Mouse (Mus musculus) cerebellum, adult 11-12 months (tissue): ENCODE data around the gene Cnnm1.

Experiments
- DNase-seq: peaks from one replicate; pipeline ENCODE4 v3.0.0; 2022

Gene Cnnm1

GRCm38 (mm10) chr19:43440112-43440737 lies at the start of gene Cnnm1:
Gene Cnnm1, plus strand, starts transcription at chr19:43440436.
- peak; percentile 89 for DNase-seq

GRCm38 (mm10) chr19:43396327-43396726 lies 43.9 kb upstream of the Cnnm1 start:
- DNase-seq, result no peak

- no peak for DNase-seq
Observed at GRCm38 (mm10) chr19:43407181-43407580, 33.1 kb upstream of the Cnnm1 start.

- DNase-seq, result no peak
Observed at GRCm38 (mm10) chr19:43415565-43415964, 24.7 kb upstream of the Cnnm1 start.

DNA sequence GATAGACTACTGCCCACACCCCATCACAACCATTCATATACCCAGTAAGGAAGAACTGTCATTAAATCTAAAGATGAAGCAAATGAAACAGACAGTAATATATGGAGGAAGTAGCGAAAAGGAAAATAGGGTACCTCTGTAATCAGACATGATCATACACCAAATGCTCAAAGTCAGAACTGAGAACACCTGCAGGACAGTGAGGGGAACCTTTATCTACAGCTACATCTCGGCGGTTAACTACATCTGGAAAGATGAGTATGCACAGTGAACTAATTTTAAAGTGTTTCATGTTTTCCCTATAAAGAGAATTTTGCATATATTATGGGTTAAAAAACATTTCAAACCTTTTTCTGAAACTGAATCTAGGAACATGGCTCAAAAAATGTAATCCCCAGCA lies 19.7 kb upstream of the Cnnm1 start:
- no peak for DNase-seq

DNA sequence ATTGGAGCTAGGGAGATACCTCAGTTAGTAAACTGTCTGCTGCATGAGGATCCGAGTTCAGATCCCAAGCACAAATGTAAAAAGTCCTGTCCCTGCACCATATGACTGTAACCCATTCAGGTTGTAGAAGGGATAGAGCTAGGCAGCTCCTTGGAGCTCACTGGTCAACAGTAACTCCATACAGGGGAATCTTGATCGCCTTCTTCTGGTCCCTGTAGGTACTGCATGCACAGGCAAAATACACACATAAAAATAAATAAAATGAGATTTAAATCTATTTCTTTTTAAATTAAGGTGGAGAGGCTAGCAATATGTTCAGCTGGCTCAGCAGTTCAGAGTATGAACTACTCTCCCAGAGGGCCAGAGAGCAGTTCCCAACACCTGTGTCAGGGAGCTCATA lies 16.2 kb upstream of the Cnnm1 start:
- no peak for DNase-seq

GRCm38 (mm10) chr19:43427446-43428224 lies 12.6 kb upstream of the Cnnm1 start:
- no peak for DNase-seq

DNA sequence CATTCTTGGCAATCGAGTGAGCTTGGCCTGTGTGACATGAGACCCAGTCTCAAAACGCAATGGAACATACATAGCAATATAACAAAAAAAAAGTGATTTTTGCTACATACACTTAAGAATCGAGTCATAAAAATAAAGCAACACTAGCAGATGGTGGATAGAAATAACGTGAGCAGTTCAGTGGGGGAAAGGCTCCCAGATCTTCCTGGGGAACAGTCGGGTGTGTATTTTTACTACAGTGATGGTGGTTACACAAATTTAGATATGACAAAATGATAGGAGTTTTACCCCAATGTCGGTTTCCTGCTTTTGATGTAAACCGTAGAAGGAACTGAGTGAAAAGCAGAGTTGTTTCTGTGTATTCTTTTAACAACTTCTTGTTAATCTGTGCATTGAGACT lies 990 bp upstream of the Cnnm1 start:
- DNase-seq, result no peak

GRCm38 (mm10) chr19:43440768-43441660 lies 778 bp downstream of the Cnnm1 start:
- DNase-seq, result peak; percentile 83

DNA sequence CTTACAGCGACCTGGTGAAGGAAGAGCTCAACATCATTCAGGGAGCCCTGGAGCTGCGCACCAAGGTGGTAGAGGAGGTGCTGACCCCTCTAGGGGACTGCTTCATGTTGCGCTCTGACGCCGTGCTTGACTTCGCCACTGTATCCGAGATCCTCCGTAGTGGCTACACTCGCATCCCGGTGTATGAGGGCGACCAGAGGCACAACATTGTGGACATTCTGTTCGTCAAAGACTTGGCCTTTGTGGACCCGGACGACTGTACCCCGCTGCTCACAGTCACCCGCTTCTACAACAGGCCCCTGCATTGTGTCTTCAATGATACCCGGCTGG lies 1.4 kb downstream of the Cnnm1 start:
- no peak for DNase-seq

DNA sequence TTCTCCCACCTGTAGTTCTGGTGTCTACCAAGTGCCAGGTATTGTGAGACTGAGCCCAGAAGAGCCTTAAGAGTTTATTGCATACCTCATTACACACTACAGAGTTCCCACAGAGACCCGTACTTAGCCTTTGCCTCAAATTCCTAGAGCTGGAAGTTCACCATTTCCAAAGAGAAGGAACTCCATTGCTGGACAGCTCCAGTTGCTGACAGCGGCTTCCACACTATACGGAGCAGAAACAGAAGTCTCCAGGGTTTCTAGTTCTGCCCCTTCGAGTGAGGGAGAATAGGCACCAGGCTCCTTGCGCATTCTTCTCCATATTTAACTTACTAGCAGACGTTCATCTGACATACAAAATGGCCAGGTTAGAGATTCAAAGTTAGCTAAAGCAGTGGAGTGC lies 2.0 kb downstream of the Cnnm1 start:
- DNase-seq, result peak; percentile 22

DNA sequence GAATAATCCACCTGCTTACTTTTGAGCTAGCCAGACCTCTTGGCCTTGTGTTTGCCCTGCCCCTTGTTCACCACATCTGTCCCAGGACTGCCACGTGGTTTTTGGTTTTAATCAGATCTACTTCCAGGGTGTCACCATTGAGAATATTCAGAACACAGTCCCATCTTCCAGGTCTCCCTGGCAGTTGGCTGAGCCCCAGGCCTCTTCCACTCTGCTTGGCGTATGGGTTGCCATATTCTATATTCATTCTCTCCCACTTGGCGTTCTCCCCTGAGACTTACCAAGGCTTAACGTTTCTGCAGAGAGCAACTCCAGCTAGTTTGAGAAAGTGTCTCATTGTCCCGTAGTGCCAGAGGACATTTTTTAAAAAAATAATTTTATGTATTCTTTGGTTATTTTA lies 2.7 kb downstream of the Cnnm1 start:
- DNase-seq, result peak; percentile 60

DNA sequence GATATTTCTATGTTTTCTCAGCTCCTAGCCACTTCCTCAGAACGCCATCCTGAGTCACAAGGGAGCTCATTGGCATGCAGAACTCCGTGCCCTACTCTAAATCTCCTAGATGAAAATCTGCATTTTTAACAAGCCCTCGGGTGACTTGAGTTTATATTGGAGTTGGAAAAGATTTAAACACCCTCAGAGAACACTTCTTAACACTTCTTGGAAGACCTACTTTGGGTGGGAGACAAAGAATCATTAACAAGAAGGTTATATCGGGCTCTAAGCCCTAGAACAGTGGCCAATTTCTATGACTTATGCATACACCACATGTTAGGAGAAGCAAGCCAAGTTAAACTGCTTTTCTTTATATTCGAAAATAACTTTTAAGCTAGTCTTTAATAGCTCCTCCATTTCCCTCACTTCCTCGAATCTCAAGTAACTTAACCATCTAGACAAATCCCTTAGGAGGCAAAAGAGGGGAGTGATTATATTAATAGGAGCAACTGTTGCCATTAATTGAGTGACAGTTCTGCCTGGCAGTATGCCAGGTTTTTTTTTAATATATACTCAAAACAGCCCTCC lies 4.5 kb downstream of the Cnnm1 start:
- no peak for DNase-seq

DNA sequence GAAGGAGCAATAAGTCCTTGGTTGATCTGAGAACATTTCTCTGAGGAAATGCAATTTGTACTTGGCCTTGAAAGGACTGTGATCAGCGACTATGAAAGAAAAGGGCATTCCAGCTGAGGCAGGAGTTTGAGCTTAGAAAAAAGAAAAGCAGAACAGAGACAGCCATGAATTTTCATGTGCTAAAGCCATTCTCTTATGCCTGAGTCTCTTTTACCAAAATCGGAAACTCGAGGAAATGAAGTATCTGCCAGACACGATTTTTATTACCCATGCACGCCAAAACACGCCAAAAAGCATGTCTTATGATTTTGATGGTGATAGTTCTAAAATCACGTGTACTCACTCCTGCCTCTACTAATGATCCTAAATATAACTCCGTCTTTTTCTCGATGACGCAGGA lies 11.3 kb downstream of the Cnnm1 start:
- no peak for DNase-seq

DNA sequence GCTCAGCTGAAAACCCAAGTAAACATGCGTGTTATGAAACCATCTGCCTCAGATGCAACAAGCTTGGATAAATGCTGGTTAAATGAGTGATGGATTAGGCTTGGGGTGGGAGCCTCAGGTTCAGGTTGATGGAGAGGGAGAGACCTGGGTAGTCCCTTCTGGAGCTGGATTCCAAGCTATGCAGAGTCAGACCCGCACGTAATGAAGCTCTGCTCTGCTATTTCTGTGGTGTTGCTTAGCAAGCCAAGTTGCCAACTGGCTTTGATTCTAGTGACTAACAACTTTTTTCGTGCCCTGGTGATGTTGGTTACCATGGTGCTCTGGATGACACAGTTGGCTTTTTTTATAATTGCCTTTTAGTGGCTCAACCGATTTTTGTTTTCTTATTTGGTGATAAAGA lies 11.9 kb downstream of the Cnnm1 start:
- peak; percentile 34 for DNase-seq

DNA sequence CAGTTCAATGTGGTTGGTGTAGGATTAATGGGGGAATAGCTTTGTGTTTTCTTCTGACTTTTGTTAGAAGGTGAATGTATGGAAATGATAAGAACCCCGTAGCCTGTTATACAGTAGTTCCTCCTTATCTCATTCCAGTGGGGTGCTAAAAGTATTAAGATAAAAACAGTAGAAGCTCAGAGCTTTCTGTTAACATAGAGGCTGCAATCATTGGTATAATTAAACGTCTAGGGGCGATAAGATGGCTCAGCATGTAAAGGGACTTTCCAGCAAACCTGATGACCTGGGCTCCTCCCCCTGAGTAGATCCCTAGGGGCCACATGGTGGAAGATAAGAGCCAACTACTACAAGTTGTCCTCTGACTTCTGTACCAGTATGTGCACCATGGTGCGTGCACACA lies 12.8 kb downstream of the Cnnm1 start:
- no peak for DNase-seq

DNA sequence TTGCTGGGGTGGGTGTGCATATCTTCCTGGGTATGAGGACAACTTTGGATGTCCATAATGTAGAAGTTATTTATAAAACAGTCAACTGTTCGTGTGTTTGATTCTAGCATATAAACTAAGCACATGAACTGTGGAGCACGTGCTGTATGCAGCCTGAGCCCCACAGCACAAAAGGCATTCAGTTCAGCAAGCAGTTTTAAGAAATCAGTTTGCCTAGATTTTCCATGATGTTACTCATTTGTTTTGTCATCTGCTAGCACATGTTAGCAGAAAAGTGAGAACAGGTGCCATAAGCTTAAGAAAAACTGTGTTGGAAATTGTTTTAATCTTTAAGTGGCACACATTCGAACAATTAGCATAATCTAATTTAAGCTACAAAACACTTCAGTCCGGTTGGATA lies 19.7 kb downstream of the Cnnm1 start:
- DNase-seq, result no peak

DNA sequence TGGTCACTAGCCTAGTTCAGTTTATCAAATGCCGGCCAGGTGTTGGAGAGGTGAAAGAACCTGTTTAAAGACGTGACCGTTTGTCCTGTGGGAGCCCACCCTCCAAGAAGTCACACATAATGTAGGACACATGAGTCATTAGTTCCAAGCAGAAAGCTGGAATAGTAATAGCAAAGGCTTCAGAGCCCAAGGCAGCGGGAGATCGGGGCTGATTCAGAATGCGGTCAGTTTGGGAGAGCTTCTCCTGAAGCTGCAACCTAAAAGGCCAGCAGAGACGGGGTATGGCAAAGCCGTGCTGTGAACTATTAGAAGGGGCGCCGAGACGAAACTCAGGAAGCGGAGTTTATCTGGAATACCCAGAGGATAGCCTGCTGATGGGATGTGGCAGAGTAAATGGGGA lies 20.2 kb downstream of the Cnnm1 start:
- no peak for DNase-seq

DNA sequence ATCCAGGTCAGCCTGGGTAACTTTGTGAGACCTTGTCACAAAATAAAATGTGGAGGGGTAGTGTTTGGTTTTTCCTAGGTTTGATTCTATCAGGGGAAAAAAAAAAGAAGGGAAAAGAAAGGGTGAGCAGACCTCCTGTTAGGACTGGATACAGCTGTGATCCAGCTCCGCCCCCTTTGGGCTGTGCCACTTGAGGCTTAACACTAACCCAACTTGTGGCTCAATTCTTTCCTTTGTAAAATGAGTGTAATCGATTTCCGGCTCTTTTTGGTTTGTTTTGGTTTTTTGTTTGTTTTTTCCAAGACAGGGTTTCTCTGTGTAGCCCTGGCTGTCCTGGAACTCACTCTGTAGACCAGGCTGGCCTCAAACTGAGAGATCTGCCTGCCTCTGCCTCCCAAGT lies 21.9 kb downstream of the Cnnm1 start:
- DNase-seq, result no peak

- DNase-seq, result no peak
Observed at GRCm38 (mm10) chr19:43463546-43464293, 23.5 kb downstream of the Cnnm1 start.

GRCm38 (mm10) chr19:43464294-43464687 lies 24.1 kb downstream of the Cnnm1 start:
- DNase-seq, result no peak

- no peak for DNase-seq
Observed at GRCm38 (mm10) chr19:43465076-43465475, 24.8 kb downstream of the Cnnm1 start.
